Mouse (Mus musculus): ENCODE results near the gene Ralgps1. TPM values are rescaled to one million over a fixed set of nuclear protein-coding genes. Genes with fewer than 3 reads are reported as not detected.
"Not testable (repeated sequence)": the region's sequence is repeated elsewhere in the genome, so short reads cannot be mapped to it uniquely, and the experiment has no call there.

Ralgps1 gene
- polyA plus RNA-seq, 1 experiment from 2014 or later = 3.8 TPM

GRCm38 (mm10) chr2:33090033-33090400, 281.3 kb downstream of the Ralgps1 start:
- DNase-seq (ENCODE audit: low spot score); H3K36me3 ChIP-seq; H3K27ac ChIP-seq; H3K9me3 ChIP-seq (replicated peaks); H3K27me3 ChIP-seq (ENCODE audit: low read depth, poor library complexity, severe bottlenecking); H3K4me3 ChIP-seq; H3K4me1 ChIP-seq: not testable (repeated sequence)
- WGBS = 75% methylated on average over 1 of the region's 1 CpGs

GRCm38 (mm10) chr2:33089356-33090032, 281.8 kb downstream of the Ralgps1 start:
- 89% methylated on average over 5 of the region's 5 CpGs for WGBS
- H3K27me3 ChIP-seq (ENCODE audit: low read depth, poor library complexity, severe bottlenecking) = no peaks in the 10 kb centered on the region
- H3K4me1 ChIP-seq = no peaks in the 10 kb centered on the region
- H3K36me3 ChIP-seq = no peaks in the 10 kb centered on the region
- no peak for DNase-seq (ENCODE audit: low spot score)
- H3K27ac ChIP-seq = no peak overlapping the region
- H3K9me3 ChIP-seq (replicated peaks) = no peaks in the 10 kb centered on the region
- no peak overlapping the region for H3K4me3 ChIP-seq

GRCm38 (mm10) chr2:33086671-33087363, 284.5 kb downstream of the Ralgps1 start:
- no peaks in the 10 kb centered on the region for H3K36me3 ChIP-seq
- no peak for DNase-seq (ENCODE audit: low spot score)
- 82% methylated on average over 7 of the region's 7 CpGs for WGBS
- H3K27me3 ChIP-seq (ENCODE audit: low read depth, poor library complexity, severe bottlenecking) = no peaks in the 10 kb centered on the region
- H3K4me1 ChIP-seq = peaks cover 6% of the 10 kb centered on the region
- no peaks in the 10 kb centered on the region for H3K9me3 ChIP-seq (replicated peaks)
- no peak overlapping the region for H3K4me3 ChIP-seq
- no peak overlapping the region for H3K27ac ChIP-seq

DNA sequence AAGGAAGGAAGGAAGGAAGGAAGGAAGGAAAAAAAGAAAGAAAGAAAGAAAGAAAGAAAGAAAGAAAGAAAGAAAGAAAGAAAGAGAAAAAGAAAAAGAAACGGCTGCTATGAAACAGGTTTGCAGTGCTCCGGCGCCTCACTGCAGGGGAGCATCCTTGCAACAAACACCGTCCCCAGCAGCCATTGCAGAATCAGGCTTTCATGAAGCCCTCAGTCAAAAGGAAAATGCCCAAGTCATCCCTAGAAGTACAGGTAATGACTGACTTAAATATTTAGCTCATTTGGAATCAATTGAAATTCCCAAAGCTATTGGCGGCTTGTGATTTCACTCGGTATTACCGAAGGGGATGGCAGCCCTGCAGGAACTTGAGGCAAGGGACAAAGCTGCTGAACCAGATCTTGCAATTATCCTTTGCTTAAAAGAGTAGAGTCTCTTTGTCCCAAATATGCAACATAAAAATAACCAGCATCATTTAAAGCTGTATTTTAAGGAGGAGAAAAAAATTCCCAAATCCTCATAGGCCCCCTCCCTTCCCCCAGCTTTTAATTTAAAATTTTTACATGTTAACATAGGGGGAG, 285.2 kb downstream of the Ralgps1 start:
- Histone ChIP-seq H3K36me3 (no peaks in the 10 kb centered on the region), H3K4me1 (peaks cover 9% of the 10 kb centered on the region), H3K4me3 (no peak overlapping the region), H3K27ac (no peak overlapping the region), H3K27me3 (ENCODE audit: low read depth, poor library complexity, severe bottlenecking) (no peaks in the 10 kb centered on the region), H3K9me3 (replicated peaks) (no peaks in the 10 kb centered on the region)
- DNase-seq (ENCODE audit: low spot score) = no peak
- 71% methylated on average over 7 of the region's 7 CpGs for WGBS

DNA sequence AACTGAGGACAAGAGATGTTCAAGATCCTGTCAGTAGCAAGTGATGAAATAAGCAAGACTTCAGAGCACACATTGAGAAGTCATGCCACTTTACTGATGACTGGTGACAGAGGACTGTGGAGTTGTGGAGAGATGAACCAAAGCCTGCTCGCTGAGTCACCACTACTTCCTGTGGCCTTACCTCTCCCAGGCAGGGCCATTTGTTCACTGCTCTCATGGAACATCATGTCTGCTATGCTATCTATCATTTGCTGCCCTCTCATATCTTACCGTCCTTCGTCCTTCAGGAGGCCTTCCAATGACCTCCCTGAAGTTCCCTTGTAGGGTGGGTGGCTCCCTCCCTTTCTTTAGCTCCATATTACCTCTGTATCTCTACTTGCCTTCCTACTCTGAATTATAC, 287.1 kb downstream of the Ralgps1 start:
- no peak overlapping the region for H3K4me3 ChIP-seq
- WGBS = 78% methylated on average over 3 of the region's 3 CpGs
- H3K27me3 ChIP-seq (ENCODE audit: low read depth, poor library complexity, severe bottlenecking) = no peaks in the 10 kb centered on the region
- H3K9me3 ChIP-seq (replicated peaks) = no peaks in the 10 kb centered on the region
- no peaks in the 10 kb centered on the region for H3K36me3 ChIP-seq
- no peak overlapping the region for H3K27ac ChIP-seq
- DNase-seq (ENCODE audit: low spot score) = no peak
- H3K4me1 ChIP-seq = peaks cover 23% of the 10 kb centered on the region

Small RNAs within 50 kb of the gene (microRNA-seq; reads per million reads assigned to microRNA genes)
- not detected for gene Gm25998

Other genes with a start within 250 kb of the Ralgps1 start
- 8.6 and 9.4 TPM in 2 replicates for gene Garnl3, start 239.8 kb downstream of the Ralgps1 start, polyA plus RNA-seq (2016; fragmentation: Nextera tagmentation; extraction: Ambion mirVana)
- gene Angptl2, start 155.4 kb downstream of the Ralgps1 start, polyA plus RNA-seq (2016; fragmentation: Nextera tagmentation; extraction: Ambion mirVana) = 40.1 and 51.8 TPM in 2 replicates
- 7.1 and 8.6 TPM in 2 replicates for gene Zbtb34, start 59.8 kb upstream of the Ralgps1 start, polyA plus RNA-seq (2016; fragmentation: Nextera tagmentation; extraction: Ambion mirVana)
- gene Zbtb43, start 97.1 kb upstream of the Ralgps1 start, polyA plus RNA-seq (2016; fragmentation: Nextera tagmentation; extraction: Ambion mirVana) = 19.3 and 19.9 TPM in 2 replicates

Data from limb, embryonic 10.5 days (tissue).